Mouse (Mus musculus) gastrocnemius, adult 18-20 months (tissue): ENCODE results near the gene Nt5c3b. TPM values are rescaled to one million over a fixed set of nuclear protein-coding genes. Genes with fewer than 3 reads are reported as not detected.

Experiments used
- DNase-seq: peaks from one replicate; pipeline ENCODE4 v3.0.0; 2021; ENCODE audit warnings: low spot score
- total RNA-seq, 2 experiments: library from RNA; stranded (reverse); gene quantifications; 2 replicates each; pipeline ENCODE4 v1.2.3; 2021

Nt5c3b gene
- total RNA-seq, 2 experiments from 2014 or later, result 7.7 to 8.3 TPM

DNA sequence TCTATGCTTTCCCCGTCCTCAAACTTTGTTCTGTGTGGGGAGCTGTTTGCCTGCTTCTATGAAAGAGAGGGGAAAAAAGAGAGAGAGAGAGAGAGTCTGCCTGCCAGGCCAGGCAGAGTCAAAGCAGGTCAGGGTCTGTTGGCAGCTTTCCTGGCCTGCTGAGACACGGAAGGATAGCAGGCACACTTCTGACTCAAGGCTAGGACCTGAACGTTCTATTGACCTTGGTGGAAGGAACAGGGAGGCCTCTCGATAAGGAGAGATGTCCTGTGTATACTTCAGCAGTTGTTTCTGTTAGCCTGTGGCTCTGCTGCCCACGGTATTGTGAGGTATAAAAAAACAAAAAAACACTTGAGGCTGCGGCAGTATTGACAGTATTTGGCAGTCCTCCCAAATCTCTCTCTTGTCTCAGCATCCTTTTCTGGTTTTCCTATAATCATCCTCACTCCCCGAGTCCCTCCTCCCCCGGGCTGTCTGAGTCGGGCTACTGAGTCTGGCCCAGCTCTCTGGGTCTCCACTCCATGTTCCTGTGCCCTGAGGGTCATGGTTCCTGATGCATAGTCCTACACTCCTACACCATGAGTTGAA is 12.9 kb downstream of the Nt5c3b start:
- DNase-seq, result no peak

DNA sequence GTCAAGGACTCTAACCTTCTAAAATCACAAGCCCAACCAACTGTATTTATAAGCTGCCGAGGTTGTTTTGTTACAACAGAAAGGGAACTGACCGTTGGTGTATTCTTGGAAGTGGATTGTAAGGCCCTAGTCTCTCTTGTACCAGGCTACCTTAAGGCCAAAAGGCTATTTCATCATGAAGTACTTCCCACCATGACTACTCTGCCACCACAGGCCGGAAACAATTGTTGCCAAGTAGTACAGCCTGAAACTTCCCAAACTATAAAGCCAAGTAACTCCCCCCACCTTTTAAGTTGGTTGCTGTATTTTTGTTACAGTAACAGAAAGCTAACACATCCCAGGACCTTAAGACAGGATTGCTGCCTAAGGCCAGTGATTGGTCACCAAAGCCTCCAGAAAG is 14.8 kb downstream of the Nt5c3b start:
- no peak for DNase-seq

DNA sequence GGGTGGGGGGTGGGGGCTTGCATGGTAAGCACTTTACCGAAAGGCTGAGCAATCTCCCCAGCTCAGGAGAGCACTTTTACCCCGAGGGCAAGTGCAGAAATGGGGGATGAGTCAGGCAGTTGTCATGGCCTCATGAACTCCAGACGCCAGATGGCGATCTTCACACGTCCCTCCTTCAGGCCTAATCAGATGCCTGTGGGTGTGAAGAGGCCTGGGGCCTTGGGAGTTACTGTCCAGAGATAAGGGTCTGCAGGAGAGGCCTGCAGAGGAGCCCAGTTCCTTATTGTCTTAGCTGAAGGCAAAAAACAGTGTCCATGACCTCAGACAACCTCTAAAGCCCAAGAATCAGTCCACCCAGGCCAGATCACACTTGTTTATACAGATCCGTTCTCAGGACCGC is 15.8 kb downstream of the Nt5c3b start:
- peak; percentile 68 for DNase-seq

DNA sequence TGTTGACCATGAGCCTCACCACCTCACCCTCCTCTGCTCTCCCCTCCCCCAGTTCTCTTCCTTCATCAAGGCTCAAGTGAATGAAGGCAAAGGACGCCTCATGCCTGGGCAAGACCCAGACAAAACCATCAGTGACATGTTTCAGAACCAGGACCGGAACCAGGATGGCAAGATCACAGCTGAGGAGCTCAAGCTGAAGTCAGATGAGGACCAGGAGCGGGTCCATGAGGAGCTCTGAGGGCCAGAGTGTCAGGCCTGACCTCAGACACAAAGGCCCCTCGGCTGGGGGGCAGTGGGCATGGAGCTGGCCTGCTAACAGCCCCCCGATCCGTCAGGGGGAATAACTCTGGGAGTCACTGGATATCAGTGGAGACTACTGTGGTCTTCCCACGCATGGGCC is 17.8 kb downstream of the Nt5c3b start:
- no peak for DNase-seq

DNA sequence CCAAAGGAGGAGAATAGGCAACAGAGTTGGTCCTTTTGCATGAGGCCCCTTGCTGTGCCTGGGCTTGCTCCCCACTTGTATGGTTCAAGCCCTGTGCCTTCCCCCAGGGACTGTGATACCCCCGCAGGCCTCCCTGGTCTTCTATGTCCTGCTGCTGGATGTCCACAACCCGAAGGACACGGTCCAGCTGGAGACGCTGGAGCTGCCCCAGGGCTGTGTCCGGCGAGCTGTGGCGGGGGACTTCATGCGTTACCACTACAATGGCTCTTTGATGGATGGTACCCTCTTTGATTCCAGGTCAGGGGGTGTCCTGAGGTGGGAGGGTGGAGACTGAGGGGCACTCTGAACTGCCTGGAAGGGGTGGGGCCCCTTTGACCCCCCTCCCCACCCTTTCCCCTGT is 20.1 kb downstream of the Nt5c3b start:
- no peak for DNase-seq

DNA sequence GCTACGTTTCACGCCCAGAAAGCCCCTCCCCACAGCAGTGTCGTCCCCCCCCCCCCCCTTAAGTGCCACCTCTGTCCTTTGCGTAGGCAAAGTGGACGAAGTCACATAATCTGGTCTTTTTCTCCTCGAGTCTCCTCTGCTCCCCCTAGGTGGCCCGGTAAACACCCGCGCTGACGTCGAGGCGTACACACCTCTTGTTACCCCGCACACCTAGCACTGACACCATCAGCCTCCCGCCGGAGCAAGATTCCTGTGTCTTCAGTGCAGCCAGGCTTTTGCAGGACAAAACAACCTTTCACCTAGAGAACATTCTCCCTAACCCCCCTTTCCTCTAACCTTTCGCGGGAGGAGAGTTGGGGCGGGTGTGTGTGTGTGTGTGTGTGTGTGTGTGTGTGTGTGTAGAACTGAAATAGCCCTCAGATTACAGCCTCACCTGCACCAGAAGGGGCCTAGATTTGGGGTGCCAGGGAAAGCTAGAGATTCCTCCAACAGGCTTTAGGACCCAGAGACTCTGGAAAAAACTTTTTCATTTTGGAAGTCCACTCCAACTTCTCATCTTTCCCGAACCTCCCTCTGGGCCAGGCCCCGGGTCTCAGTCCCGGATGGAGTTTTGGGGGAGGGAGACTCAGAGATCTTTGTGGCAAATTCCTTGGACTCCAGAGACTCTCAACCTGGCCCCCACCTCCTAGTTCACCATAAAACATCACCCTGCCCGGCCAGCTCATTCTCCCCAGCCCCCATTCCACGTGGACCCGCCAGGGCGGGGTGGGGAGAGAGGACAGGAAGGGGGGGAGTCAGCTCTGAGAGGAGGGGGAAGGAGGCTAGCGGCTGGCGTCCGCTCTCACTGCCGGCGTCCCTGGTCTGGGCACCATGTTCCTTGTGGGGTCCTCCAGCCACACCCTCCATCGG is 26.4 kb downstream of the Nt5c3b start, which contains the start of gene Fkbp10:
Gene Fkbp10, plus strand, starts transcription at position 784 of the 909 bp plus-strand sequence.
- peak; percentile 55 for DNase-seq

DNA sequence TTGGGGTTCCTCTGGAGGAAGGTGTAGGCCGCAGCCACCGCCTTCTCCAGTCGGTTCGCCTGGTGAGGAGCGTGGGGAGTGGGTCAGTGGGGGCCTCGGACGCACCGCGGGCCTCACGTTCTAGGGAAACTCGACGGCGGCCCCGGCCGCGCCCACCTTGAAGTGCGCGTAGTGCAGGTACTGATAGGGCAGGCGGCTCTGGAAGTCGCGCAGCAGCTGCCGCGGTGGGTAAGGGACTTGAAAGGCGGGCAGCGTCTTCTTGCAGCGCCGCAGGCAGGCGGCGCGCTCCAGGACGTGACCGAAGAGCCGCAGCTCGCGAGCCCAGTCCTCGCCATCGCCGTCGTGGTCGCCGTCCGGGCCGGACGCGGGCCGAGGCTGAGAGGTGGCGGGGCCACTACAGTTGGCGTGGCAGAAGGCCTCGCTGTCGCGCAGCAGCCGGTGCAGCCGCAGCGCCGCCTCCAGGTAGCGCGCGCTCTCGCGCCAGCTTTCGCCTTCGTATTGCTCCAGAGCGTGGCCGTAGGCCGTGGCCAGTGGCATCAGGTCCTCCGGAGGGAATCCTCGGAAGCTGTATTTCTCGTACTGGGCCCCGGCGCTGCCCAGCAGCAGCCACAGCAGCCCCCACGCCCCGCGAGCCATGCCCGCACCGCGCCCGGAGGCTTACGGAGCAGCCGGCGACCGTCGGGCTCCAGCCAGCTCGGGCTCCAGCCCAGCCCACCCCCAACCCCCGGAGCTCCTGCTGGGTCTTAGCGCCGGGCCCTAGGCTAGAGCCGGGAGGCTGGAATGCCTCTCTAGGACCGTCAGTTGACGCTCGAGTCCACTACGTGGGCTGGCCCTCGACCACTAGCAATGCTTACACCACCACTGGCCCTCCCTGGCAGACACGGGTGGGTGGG is 27.3 kb downstream of the Nt5c3b start, which contains the start of gene P3h4:
Gene P3h4, minus strand, starts transcription at position 816 of the 893 bp plus-strand sequence.
- peak; percentile 80 for DNase-seq

DNA sequence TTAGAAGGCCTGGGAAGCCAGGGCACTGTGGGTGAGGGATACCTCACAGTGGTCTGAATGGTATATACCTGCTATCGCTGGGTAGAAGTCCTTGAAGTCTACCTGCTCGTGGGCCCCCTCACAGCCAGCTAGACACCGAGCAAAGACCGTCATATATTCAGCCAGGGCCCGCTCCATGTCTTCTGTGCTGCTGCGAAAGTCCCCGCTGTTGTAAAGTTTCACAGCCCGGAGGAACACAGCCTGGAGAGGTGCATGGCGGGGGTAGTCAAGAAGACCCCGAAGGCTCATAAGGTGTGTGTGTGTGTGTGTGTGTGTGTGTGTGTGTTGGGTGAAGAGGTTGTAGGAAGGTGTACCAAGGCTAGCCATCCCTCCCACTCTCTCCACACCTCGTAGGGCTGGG is 28.1 kb downstream of the Nt5c3b start:
- DNase-seq, result no peak

DNA sequence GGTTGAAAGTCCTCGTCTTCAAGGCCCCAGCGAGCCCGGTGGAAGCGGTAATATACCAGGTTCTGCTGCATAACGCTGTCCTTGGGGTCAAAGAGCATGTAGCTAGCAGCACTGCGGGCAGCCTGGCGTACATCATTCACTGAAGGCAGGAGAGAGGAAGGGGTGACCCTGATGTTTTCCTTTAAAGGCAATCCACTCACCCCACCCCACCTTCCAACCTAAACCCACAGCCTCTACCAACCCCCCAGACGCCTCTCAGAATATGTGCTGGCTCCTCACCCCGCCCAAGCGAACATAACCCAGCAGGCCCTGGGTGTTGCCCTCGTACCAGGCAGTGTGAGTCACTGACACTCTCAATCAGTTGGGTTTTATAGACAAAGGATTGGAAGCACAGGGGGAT is 29.9 kb downstream of the Nt5c3b start:
- DNase-seq, result no peak

DNA sequence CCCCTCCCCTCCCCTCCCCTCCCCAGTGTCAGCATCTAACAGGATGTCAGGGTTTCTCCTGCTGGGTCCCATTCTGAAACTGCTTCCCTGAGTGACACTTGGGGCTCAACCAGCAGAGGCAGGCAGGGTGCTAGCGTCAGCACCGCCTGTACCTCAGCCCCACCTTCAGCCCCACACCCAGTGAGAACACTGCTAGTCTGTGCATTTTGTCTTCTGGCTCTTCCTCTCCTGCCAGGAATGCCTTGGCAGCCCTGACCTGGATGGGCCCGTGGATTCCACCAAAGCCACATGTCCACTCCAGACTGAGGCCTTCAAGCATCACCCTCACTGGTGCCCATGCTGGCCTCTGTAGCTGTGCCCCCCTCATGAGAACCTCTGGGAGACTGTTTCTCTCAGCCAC is 31.9 kb downstream of the Nt5c3b start:
- no peak for DNase-seq

DNA sequence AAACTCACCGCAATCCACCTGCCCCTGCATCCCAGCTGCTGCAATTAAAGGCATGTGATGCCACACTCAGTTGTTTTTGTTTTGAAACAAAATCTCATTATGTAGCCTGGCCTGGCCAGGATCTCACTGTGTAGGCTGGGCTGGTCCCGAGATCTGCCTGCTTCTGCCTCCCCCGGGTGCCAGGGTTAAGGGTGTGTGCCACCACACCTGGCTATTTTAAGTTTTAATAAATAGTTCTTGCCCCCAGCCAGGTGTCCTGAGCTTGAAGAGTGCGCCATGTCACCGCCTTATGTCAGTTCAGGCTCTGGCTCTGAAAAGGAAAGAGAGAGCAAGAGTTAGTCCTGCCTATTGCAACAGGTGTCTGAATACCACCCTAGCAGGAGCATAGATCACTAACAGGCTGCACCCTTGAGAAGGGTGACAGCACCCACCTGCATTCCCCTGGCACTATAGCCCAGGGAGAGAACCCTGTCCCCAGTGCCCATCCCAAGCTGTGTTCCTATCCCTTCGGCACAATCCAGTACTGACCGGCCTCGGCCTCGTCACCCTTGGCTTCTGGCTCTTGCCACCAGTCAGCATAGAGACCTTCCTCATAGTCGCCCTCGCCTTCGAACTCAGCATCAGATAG is 32.7 kb downstream of the Nt5c3b start:
- DNase-seq, result no peak

DNA sequence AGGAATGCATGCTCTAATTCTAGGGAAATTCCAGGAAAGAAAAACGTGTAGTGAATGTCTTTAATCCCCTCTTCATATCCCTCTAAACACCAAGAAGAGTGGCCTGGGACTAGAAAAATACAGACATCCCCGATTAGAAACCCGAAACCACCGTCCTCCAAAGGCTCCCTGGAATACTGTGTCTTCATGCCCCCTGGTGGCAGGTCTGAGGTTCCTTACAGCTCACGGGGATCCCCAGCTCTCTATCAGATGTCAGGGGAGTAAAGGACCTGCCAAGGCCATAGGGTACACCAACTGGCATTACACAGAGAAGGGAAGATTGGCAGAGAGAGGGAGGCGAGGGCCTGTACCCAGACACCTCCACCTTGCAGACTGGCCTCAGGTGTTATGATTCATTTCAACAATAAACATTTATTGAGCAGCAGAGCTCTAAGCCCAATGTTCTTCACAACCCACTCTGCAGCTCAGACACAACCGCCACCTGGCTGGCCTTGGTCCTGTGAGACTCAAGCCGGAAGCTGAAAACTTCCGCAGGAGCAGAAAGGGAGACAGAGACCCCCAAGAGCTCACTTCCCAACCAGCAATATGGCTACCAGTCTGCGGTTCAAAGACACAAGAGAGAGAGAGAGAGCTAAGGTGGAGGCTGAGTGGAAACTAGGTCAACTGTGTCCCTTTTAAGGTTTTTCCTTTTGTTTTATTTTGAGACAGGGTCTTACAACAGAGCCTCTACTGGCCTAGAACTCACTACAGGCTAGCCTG is 33.4 kb downstream of the Nt5c3b start:
- peak; percentile 86 for DNase-seq

DNA sequence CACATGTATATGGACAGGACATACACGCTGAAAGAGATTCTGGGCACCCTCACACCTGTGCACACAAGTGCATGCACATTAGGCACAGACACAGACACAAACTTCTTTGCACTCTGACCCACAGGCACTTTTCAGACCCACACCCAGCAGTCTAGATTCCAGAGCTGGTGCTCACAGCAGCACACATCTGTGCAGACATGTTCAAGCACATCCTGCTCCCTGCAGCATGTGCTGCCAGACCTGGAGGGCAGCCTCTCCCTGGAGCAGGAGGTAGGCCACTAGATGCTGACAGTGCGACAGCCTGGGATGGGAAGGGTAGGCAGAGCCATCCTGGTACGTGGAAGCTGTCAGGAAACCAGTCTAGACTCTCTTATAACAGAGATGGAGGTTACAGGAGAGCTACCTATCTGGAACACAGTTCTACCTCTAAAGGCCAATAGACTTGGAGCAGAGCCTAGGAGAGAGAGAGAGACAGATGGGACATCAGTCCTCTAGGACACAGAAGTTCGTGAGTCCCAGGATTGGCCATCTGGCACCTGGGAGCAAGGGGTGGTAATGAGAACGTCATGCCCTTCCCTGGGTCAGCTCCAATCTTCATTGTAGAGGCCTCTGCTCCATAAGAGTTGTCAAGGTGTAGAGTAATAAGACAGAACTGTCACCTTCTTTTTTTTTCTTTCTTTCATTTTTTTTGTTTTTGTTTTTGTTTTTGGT is 34.5 kb downstream of the Nt5c3b start:
- no peak for DNase-seq

DNA sequence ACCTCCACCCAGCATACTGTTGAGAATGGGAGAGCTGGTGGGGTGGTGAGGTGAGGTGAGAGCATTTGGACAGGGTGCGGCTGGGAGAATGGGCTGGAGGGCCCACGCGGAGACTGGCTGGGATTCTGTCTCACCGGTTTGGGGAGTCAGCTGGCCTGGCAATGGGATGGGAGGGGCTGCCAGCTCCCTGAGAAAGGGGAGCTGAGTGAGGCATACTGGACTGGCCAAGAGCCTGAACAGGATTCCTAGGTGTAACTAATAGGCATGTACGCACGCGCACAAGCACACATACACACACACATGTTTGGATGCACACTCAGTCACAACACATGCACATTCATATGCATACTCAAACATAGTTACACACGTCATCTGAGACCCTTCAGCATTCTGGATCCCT is 35.3 kb downstream of the Nt5c3b start:
- DNase-seq, result no peak

DNA sequence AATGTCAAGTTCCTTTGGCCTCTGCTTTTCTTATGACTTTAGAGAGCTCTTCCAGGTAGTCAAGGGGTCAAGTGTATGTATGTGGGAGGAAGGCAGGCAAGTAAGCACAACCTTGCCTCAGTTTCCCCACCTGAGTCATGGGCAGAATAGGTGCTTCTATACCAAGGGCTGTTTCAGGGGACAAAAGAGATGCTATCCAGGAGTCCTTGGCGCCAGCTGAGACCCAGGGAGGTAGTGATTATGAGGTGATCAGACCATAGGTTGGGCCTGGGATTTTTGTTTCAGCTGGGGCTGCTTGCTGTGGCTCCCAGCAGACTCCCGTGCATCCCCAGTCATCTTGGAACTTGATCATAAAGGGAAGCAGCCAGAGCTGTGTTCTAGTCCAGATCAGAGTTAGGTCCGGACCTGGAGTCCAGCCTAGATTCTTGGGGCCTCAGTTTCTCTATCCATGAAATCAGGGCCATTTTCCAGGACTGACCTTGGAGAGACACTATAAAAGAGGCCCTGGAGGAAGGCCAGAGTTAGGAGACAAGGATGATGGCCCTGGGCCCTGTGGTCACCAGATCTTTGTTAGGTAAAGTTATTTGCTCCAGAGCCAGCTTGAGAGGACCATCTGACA is 37.0 kb downstream of the Nt5c3b start:
- no peak for DNase-seq

DNA sequence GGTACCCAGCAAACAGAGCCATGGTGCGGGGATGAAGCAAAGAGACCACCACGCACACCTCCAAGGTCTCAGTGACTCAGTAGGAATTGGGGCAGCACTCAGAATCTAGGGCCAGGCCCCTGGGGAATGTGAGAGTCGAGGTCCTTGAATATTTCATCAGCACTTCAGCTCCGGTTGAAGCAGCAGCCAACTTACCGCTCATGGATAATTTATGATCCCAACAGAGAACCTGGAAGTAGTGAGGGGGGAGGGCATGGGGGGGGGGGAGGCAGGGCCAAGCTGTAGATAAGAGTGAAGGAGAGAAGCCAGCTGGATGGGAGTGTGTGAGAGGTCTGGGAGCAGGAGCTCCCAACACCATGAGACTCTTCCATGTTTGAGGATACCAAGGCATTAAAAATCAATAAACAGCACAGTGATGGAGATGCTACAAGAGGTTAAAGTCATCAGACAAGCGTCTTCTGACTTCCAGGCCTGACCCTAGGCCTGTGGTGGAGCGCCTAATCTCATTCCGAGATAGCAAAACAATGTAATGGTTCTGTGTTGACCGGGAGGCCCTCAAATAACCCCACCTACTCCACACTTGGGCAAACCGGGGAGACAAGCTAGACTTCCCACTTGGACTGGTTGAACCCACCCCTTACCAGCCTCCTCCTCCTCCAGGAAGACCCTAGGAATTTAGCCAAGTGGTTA is 38.0 kb downstream of the Nt5c3b start:
- DNase-seq, result no peak

DNA sequence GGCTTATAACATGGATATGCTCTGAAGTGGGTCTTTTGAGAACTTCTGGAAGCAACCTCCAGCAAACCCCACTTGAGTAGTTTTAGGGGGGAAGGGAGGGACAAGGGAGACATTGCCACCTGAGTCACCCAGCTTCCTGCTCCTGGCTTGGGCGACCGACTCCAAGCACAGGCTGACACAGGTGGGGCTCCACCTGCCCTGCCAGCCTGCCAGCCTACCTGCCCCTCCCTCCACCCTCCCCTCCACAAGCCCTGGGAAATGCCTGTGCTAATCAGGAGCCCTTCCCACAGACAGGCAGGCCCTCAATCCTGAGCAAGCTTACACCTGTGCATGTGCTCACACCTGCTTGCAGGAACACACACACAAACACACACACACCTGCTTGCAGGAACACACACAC is 38.9 kb downstream of the Nt5c3b start:
- DNase-seq, result no peak

DNA sequence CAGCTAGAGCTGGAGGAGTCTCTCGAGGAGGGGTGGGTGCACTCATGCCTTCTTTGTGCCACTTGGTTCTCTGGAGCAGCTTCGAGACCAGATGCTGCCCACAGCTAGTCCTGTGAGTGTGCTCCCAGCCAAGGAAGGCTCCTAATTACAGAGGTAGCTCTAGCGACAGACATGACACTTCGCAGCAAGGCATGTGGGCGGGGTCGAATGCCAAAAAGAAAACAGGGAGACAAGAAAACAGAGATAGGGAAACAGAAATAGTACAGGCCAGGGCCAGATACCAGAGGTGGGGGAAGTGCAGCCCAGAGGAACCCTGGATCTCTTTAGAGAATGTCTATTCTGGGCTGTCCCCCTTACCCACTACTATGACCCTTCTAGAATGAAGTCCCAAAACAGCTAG is 39.4 kb downstream of the Nt5c3b start:
- no peak for DNase-seq

DNA sequence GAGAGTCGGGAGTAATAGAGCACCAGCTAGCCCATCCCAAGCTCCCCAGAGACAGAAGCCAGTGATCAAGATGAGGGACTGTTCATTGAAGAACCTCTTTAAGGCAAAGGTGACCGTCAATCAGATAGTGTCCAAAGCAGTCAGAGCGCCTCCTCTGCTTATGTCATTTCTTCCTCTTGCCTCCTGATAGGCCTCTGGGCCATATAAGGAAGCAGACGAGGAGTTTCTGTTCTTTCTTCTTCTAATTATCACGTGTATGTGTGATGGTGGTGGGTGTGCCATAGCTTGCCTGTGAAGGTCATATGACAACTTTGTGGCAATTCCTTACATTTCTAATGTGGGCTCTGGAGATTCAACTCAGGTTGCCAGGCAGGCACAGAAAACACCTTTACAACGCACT is 40.8 kb downstream of the Nt5c3b start:
- DNase-seq, result no peak
